In the genomic region with DNA sequence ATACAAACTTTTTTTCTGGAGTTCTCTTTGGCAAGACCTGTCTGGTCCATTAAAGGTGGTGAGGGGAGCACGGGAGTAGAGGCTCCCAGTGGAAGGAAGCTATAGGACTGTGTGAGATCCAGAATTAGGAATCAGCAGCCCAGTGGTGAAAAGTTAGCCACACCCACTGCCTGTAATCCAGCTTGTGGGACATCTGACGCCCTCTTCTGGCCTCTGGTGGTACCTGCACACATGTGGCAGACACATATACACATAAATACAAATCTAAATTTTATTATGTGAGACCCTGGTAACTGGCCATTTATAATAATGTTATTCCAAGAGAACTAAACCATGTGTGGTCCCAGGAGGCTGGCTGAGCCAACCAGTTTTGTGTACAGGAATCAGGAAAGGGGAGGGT, we compare ENCODE assay signal across 19 mouse cellular contexts.
DNase-seq lines count a peak whose midpoint lies in the region; ATAC-seq and TF ChIP-seq lines count a peak whose summit lies in the region.
"Had no signal": no experiment of that assay in that cellular context is flagged by ENCODE, and none has a peak within 500 bp of the region (broad histone marks: within the 10 kb centered on the region; RNA-seq: fewer than 3 reads in every experiment).

No protein-coding gene starts in this region.

- H3K4me1 ChIP-seq in testis, adult 2 months (ENCODE audit: control insufficient read depth, insufficient read depth, low read length) = peaks cover 9% of the 10 kb centered on the region
- no peaks in the 10 kb centered on the region for H3K4me1 ChIP-seq in small intestine, adult 2 months (ENCODE audit: control insufficient read depth, insufficient read depth, insufficient read length, low read length)
- no peaks in the 10 kb centered on the region for H3K4me1 ChIP-seq in forebrain, embryonic 11.5 days (replicated peaks; ENCODE audit: control insufficient read depth, insufficient read depth, low read length)
- H3K4me1 ChIP-seq: hindbrain, embryonic 13.5 days had no signal

- no peaks in the 10 kb centered on the region for H3K9me3 ChIP-seq in forebrain, embryonic 11.5 days (ENCODE audit: control insufficient read depth, low read length)
- H3K9me3 ChIP-seq: G1E; hindbrain, embryonic 13.5 days; limb, embryonic 13.5 days; midbrain, embryonic 10.5 days; stomach, embryonic 15.5 days had no signal

- H3K27me3 ChIP-seq in testis, adult 2 months (ENCODE audit: control insufficient read depth, insufficient read depth, low read length) = no peaks in the 10 kb centered on the region
- no peaks in the 10 kb centered on the region for H3K27me3 ChIP-seq in small intestine, adult 2 months (ENCODE audit: control insufficient read depth, insufficient read depth, low read length)
- H3K27me3 ChIP-seq in forebrain, embryonic 11.5 days (ENCODE audit: control insufficient read depth, insufficient read depth, low read length) = no peaks in the 10 kb centered on the region
- H3K27me3 ChIP-seq: hindbrain, embryonic 13.5 days; limb, embryonic 13.5 days; stomach, embryonic 15.5 days had no signal

- DNase-seq in left cerebral cortex, adult 2 months (ENCODE audit: extremely low spot score in 1 of 2, low spot score in 2 of 2) = no peak
- DNase-seq in left cerebral cortex, postnatal 36 days (ENCODE audit: low spot score in 2 of 2) = no peak
- no peak for DNase-seq in testis, postnatal 10 days (ENCODE audit: low spot score)
- DNase-seq in NIH3T3 (ENCODE audit: low read depth) = peak; percentile 36
- DNase-seq in heart, postnatal 10 days = no peak
- DNase-seq in forebrain, embryonic 11.5 days (ENCODE audit: low spot score) = no peak
- DNase-seq: adrenal gland, postnatal 25 days; cerebellum, adult 9-11 months; kidney, adult 18-20 months; spleen, adult 18-20 months had no signal

- H3K9ac ChIP-seq in forebrain, embryonic 11.5 days (ENCODE audit: low read length) = no peak overlapping the region
- H3K9ac ChIP-seq: hindbrain, embryonic 13.5 days; limb, embryonic 13.5 days; stomach, embryonic 15.5 days had no signal

- WGBS in small intestine, adult 2 months = 95% methylated on average over 2 of the region's 2 CpGs
- WGBS in forebrain, embryonic 11.5 days = 83% methylated on average over 2 of the region's 2 CpGs

- no peaks in the 10 kb centered on the region for H3K36me3 ChIP-seq in testis, adult 2 months (ENCODE audit: control insufficient read depth, insufficient read depth, low read length)
- H3K36me3 ChIP-seq in small intestine, adult 2 months (ENCODE audit: control insufficient read depth, insufficient read depth, low read length) = peaks cover 42% of the 10 kb centered on the region
- peaks cover 12% of the 10 kb centered on the region; the same call in 1 of the 2 replicates for H3K36me3 ChIP-seq in forebrain, embryonic 11.5 days (ENCODE audit: control insufficient read depth, insufficient read depth, low read length)

- H3K4me3 ChIP-seq in left cerebral cortex, adult 2 months = no peak overlapping the region
- H3K4me3 ChIP-seq in testis, adult 2 months (ENCODE audit: control insufficient read depth, low read depth, low read length) = no peak overlapping the region
- H3K4me3 ChIP-seq in small intestine, adult 2 months (ENCODE audit: low read depth, low read length) = no peak overlapping the region
- no peak overlapping the region for H3K4me3 ChIP-seq in forebrain, embryonic 11.5 days (ENCODE audit: low read depth, low read length)
- H3K4me3 ChIP-seq: erythroblast, embryonic 14.5 days; hindbrain, embryonic 13.5 days; limb, embryonic 13.5 days; midbrain, embryonic 10.5 days; stomach, embryonic 15.5 days had no signal

- TF ChIP-seq CTCF in left cerebral cortex, adult 2 months (IDR thresholded peaks at IDR 0.05) = peak; percentile 13
- peak; percentile 27; the same call in 1 of the 2 replicates for TF ChIP-seq CTCF in testis, adult 2 months (IDR thresholded peaks at IDR 0.05; ENCODE audit: control insufficient read depth, insufficient read depth, insufficient replicate concordance, low read depth, low read length)
- TF ChIP-seq CTCF in small intestine, adult 2 months (IDR thresholded peaks at IDR 0.05; ENCODE audit: extremely low read depth, insufficient read length, insufficient replicate concordance, low read depth, low read length) = peak; percentile 14; the same call in 1 of the 2 replicates

- no peak overlapping the region for H3K4me2 ChIP-seq in forebrain, embryonic 11.5 days (ENCODE audit: low read depth, low read length, severe bottlenecking)
- H3K4me2 ChIP-seq: hindbrain, embryonic 13.5 days; limb, embryonic 13.5 days; stomach, embryonic 15.5 days had no signal

- TF ChIP-seq POLR2A in testis, adult 2 months (IDR thresholded peaks at IDR 0.05; ENCODE audit: control insufficient read depth, low read depth, low read length) = no peak
- TF ChIP-seq POLR2A in small intestine, adult 2 months (IDR thresholded peaks at IDR 0.05; ENCODE audit: low read depth, low read length) = no peak

- no peak overlapping the region for H3K27ac ChIP-seq in left cerebral cortex, adult 2 months
- no peak overlapping the region for H3K27ac ChIP-seq in testis, adult 2 months (ENCODE audit: control insufficient read depth, insufficient read depth, low read depth, low read length)
- no peak overlapping the region for H3K27ac ChIP-seq in small intestine, adult 2 months (ENCODE audit: insufficient read depth, low read depth, low read length)
- H3K27ac ChIP-seq in forebrain, embryonic 11.5 days (ENCODE audit: low read depth, low read length) = no peak overlapping the region
- H3K27ac ChIP-seq: hindbrain, embryonic 13.5 days; midbrain, embryonic 10.5 days; stomach, embryonic 15.5 days had no signal

- intact Hi-C loops in left cerebral cortex, adult 2 months (cut with DNase I) = no loop called here
- intact Hi-C loops in left cerebral cortex, postnatal 36 days (cut with DNase I) = loop anchor here (5.0 kb wide), 1 partner anchor 290 kb away; no protein-coding TSS in a partner anchor
- intact Hi-C loops in heart, postnatal 10 days (cut with DNase I) = no loop called here

- ATAC-seq in forebrain, embryonic 11.5 days (replicated peaks; ENCODE audit: low FRiP score) = no peak
- ATAC-seq: activated CD4-positive, CD25-positive, alpha-beta regulatory T cell, adult 4 months had no signal
